Mouse (Mus musculus): ENCODE measurements around the gene Aqp7. TPM values are rescaled to one million over a fixed set of nuclear protein-coding genes. Genes with fewer than 3 reads are reported as not detected.

The Aqp7 gene
- polyA plus RNA-seq, 1 experiment, result not detected

DNA sequence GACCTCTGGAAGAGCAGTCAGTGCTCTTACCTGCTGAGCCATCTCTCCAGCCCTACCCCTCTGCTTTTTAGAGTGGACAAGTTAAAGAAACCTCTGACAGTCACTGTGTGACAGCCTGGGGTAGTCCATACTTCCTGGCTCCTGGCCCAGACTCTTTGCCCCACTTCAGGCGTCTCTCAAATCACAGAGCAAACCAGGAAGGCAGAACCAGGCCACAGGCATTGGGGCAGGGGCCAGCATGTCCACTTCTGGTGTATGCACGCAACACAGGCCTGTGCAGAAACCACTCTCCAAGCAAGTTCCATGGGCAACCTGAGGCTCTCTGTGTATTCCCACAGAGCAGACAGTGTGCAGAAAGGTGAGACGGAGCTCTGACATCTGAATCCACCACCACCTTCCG, 17.3 kb upstream of the Aqp7 start:
- Histone ChIP-seq H3K36me3 (ENCODE audit: control insufficient read depth, insufficient read depth) (no peaks in the 10 kb centered on the region), H3K27me3 (ENCODE audit: control insufficient read depth, insufficient read depth, insufficient read length) (peaks cover 6% of the 10 kb centered on the region), H3ac (ENCODE audit: control insufficient read depth, insufficient read length, low read depth) (no peak overlapping the region), H3K79me3 (ENCODE audit: low read depth) (no peaks in the 10 kb centered on the region), H3K4me3 (ENCODE audit: insufficient read depth, poor library complexity, severe bottlenecking) (no peak overlapping the region), H3K79me2 (ENCODE audit: control insufficient read depth, insufficient read depth) (no peaks in the 10 kb centered on the region)
- TF ChIP-seq CTCF (IDR thresholded peaks at IDR 0.05; ENCODE audit: control insufficient read depth, insufficient read depth, insufficient read length) (no peak), FOSL1 (IDR thresholded peaks at IDR 0.05; ENCODE audit: insufficient read depth, low read length, poor library complexity, severe bottlenecking) (no peak), MYOG (IDR thresholded peaks at IDR 0.05; ENCODE audit: control insufficient read depth, extremely low read depth, insufficient read length) (no peak), USF1 (IDR thresholded peaks at IDR 0.05; ENCODE audit: low read depth) (no peak), MAX (IDR thresholded peaks at IDR 0.05) (no peak), MYOD1 (IDR thresholded peaks at IDR 0.05; ENCODE audit: control insufficient read depth, insufficient read length, low read depth) (no peak), CEBPB (IDR thresholded peaks at IDR 0.05; ENCODE audit: low read depth) (no peak)

- Histone ChIP-seq H3K4me3 (ENCODE audit: insufficient read depth, poor library complexity, severe bottlenecking) (no peak overlapping the region), H3K79me3 (ENCODE audit: low read depth) (no peaks in the 10 kb centered on the region), H3K27me3 (ENCODE audit: control insufficient read depth, insufficient read depth, insufficient read length) (peaks cover 6% of the 10 kb centered on the region), H3K36me3 (ENCODE audit: control insufficient read depth, insufficient read depth) (no peaks in the 10 kb centered on the region), H3K79me2 (ENCODE audit: control insufficient read depth, insufficient read depth) (no peaks in the 10 kb centered on the region), H3ac (ENCODE audit: control insufficient read depth, insufficient read length, low read depth) (no peak overlapping the region)
- no peak for TF ChIP-seq MYOG (IDR thresholded peaks at IDR 0.05; ENCODE audit: control insufficient read depth, extremely low read depth, insufficient read length)
- no peak for TF ChIP-seq MAX (IDR thresholded peaks at IDR 0.05)
- no peak for TF ChIP-seq USF1 (IDR thresholded peaks at IDR 0.05; ENCODE audit: low read depth)
- TF ChIP-seq MYOD1 (IDR thresholded peaks at IDR 0.05; ENCODE audit: control insufficient read depth, insufficient read length, low read depth), result no peak
- TF ChIP-seq CEBPB (IDR thresholded peaks at IDR 0.05; ENCODE audit: low read depth), result no peak
- no peak for TF ChIP-seq CTCF (IDR thresholded peaks at IDR 0.05; ENCODE audit: control insufficient read depth, insufficient read depth, insufficient read length)
- TF ChIP-seq FOSL1 (IDR thresholded peaks at IDR 0.05; ENCODE audit: insufficient read depth, low read length, poor library complexity, severe bottlenecking), result no peak
Measured at GRCm38 (mm10) chr4:41063894-41064673, 16.1 kb upstream of the Aqp7 start.

DNA sequence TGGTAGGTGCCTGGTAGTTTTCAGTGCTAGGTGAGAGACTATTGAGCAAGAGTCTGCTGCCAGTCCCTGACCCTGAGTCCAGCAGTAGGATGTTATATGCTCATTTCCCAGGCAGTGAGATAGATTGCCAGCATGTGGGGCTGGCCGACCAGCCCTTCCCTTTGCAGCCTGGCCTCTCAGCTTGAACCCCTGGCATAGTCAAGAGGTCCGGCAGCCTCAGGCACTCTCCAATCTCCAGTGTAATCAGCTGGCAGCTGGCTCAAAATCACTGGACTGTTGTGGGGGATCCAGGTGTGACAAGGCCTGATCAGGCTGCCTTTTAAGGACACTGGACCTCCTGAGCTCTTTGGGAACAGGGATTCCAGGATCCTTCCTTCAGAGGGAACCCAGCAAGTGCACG, 15.4 kb upstream of the Aqp7 start:
- Histone ChIP-seq H3K4me3 (ENCODE audit: insufficient read depth, poor library complexity, severe bottlenecking) (no peak overlapping the region), H3K36me3 (ENCODE audit: control insufficient read depth, insufficient read depth) (no peaks in the 10 kb centered on the region), H3K27me3 (ENCODE audit: control insufficient read depth, insufficient read depth, insufficient read length) (peaks cover 6% of the 10 kb centered on the region), H3K79me2 (ENCODE audit: control insufficient read depth, insufficient read depth) (no peaks in the 10 kb centered on the region), H3K79me3 (ENCODE audit: low read depth) (no peaks in the 10 kb centered on the region), H3ac (ENCODE audit: control insufficient read depth, insufficient read length, low read depth) (no peak overlapping the region)
- no peak for TF ChIP-seq CEBPB (IDR thresholded peaks at IDR 0.05; ENCODE audit: low read depth)
- TF ChIP-seq MYOG (IDR thresholded peaks at IDR 0.05; ENCODE audit: control insufficient read depth, extremely low read depth, insufficient read length), result no peak
- no peak for TF ChIP-seq MYOD1 (IDR thresholded peaks at IDR 0.05; ENCODE audit: control insufficient read depth, insufficient read length, low read depth)
- TF ChIP-seq FOSL1 (IDR thresholded peaks at IDR 0.05; ENCODE audit: insufficient read depth, low read length, poor library complexity, severe bottlenecking), result no peak
- no peak for TF ChIP-seq MAX (IDR thresholded peaks at IDR 0.05)
- TF ChIP-seq USF1 (IDR thresholded peaks at IDR 0.05; ENCODE audit: low read depth), result no peak
- no peak for TF ChIP-seq CTCF (IDR thresholded peaks at IDR 0.05; ENCODE audit: control insufficient read depth, insufficient read depth, insufficient read length)

GRCm38 (mm10) chr4:41057361-41057760, 9.4 kb upstream of the Aqp7 start:
- no peak for TF ChIP-seq MAX (IDR thresholded peaks at IDR 0.05)
- no peak for TF ChIP-seq CTCF (IDR thresholded peaks at IDR 0.05; ENCODE audit: control insufficient read depth, insufficient read depth, insufficient read length)
- TF ChIP-seq USF1 (IDR thresholded peaks at IDR 0.05; ENCODE audit: low read depth), result no peak
- TF ChIP-seq MYOG (IDR thresholded peaks at IDR 0.05; ENCODE audit: control insufficient read depth, extremely low read depth, insufficient read length), result no peak
- TF ChIP-seq FOSL1 (IDR thresholded peaks at IDR 0.05; ENCODE audit: insufficient read depth, low read length, poor library complexity, severe bottlenecking), result no peak
- TF ChIP-seq MYOD1 (IDR thresholded peaks at IDR 0.05; ENCODE audit: control insufficient read depth, insufficient read length, low read depth), result no peak
- TF ChIP-seq CEBPB (IDR thresholded peaks at IDR 0.05; ENCODE audit: low read depth), result no peak
- Histone ChIP-seq H3K4me3 (ENCODE audit: insufficient read depth, poor library complexity, severe bottlenecking) (no peak overlapping the region), H3K36me3 (ENCODE audit: control insufficient read depth, insufficient read depth) (no peaks in the 10 kb centered on the region), H3K79me2 (ENCODE audit: control insufficient read depth, insufficient read depth) (no peaks in the 10 kb centered on the region), H3K27me3 (ENCODE audit: control insufficient read depth, insufficient read depth, insufficient read length) (peaks cover 6% of the 10 kb centered on the region), H3ac (ENCODE audit: control insufficient read depth, insufficient read length, low read depth) (no peak overlapping the region), H3K79me3 (ENCODE audit: low read depth) (no peaks in the 10 kb centered on the region)

DNA sequence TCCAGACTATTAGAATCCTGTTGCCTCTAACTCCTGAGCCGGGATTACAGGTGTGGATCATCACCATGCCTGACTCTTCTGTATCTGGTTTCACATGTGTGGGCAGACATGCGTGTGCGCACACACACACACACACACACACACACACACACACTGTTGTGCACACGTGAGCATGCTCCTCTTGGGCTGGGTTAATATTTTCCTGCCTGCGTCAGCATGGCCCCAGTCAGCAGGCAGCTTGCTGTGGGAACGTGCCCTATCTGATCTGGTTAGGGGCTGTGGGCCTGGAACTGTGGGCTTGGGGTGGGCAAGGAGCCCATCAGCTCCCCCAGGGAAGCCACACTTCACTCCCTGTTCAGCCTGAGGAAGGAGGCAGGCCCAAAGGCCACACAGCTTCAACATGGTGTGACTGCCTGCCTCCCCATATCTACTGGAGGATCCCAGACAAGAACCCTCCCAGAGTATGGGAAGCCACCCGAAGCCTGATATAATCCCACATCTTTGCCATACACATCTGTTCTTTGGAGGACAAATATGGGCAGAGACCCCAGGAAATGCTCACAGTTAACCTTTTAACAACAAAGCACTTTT, 8.9 kb upstream of the Aqp7 start:
- peaks cover 3% of the 10 kb centered on the region for H3K27me3 ChIP-seq (ENCODE audit: control insufficient read depth, insufficient read depth, insufficient read length)

More for the DNA sequence above, 8.9 kb upstream of the Aqp7 start:
- no peak for TF ChIP-seq MYOD1 (IDR thresholded peaks at IDR 0.05; ENCODE audit: control insufficient read depth, insufficient read length, low read depth)
- TF ChIP-seq MAX (IDR thresholded peaks at IDR 0.05), result no peak
- no peak for TF ChIP-seq CTCF (IDR thresholded peaks at IDR 0.05; ENCODE audit: control insufficient read depth, insufficient read depth, insufficient read length)
- no peak for TF ChIP-seq MYOG (IDR thresholded peaks at IDR 0.05; ENCODE audit: control insufficient read depth, extremely low read depth, insufficient read length)
- no peak for TF ChIP-seq FOSL1 (IDR thresholded peaks at IDR 0.05; ENCODE audit: insufficient read depth, low read length, poor library complexity, severe bottlenecking)
- TF ChIP-seq CEBPB (IDR thresholded peaks at IDR 0.05; ENCODE audit: low read depth), result no peak
- no peak for TF ChIP-seq USF1 (IDR thresholded peaks at IDR 0.05; ENCODE audit: low read depth)
- H3K36me3 ChIP-seq (ENCODE audit: control insufficient read depth, insufficient read depth), result no peaks in the 10 kb centered on the region
- no peak overlapping the region for H3ac ChIP-seq (ENCODE audit: control insufficient read depth, insufficient read length, low read depth)
- no peak overlapping the region for H3K4me3 ChIP-seq (ENCODE audit: insufficient read depth, poor library complexity, severe bottlenecking)
- H3K79me2 ChIP-seq (ENCODE audit: control insufficient read depth, insufficient read depth), result no peaks in the 10 kb centered on the region
- no peaks in the 10 kb centered on the region for H3K79me3 ChIP-seq (ENCODE audit: low read depth)
